Mouse (Mus musculus) ovary, adult 18-20 months (tissue): ENCODE results near the gene Mob1a.
A peak's percentile ranks its signal among the peaks of the same experiment; 100 is the strongest.

Experiments used
- DNase-seq: peaks from one replicate; pipeline ENCODE4 v3.0.0; 2022; ENCODE audit warnings: low spot score, mixed read lengths

Gene Mob1a

GRCm38 (mm10) chr6:83325525-83326393, at the start of gene Mob1a, which contains the start of gene Mthfd2:
Gene Mob1a, plus strand, starts transcription at chr6:83326016.
Gene Mthfd2, minus strand, starts transcription at chr6:83325908.
- peak; percentile 91 for DNase-seq

GRCm38 (mm10) chr6:83277151-83277550, 48.7 kb upstream of the Mob1a start:
- DNase-seq = no peak

- DNase-seq = no peak
These were observed 46.9 kb upstream of the Mob1a start for GRCm38 (mm10) chr6:83278881-83279280.

- no peak for DNase-seq
These were observed 45.4 kb upstream of the Mob1a start for GRCm38 (mm10) chr6:83280256-83280955.

GRCm38 (mm10) chr6:83300447-83301229, 25.2 kb upstream of the Mob1a start:
- no peak for DNase-seq

- DNase-seq = no peak
These were observed 24.5 kb upstream of the Mob1a start for GRCm38 (mm10) chr6:83301294-83301693.

- no peak for DNase-seq
These were observed 23.6 kb upstream of the Mob1a start for GRCm38 (mm10) chr6:83302264-83302663.

GRCm38 (mm10) chr6:83309017-83309416, 16.8 kb upstream of the Mob1a start:
- no peak for DNase-seq

GRCm38 (mm10) chr6:83311206-83311605, 14.6 kb upstream of the Mob1a start:
- DNase-seq = no peak

- no peak for DNase-seq
These were observed 13.8 kb upstream of the Mob1a start for GRCm38 (mm10) chr6:83312021-83312420.

- peak; percentile 54 for DNase-seq
These were observed 13.3 kb upstream of the Mob1a start for GRCm38 (mm10) chr6:83312514-83312913.

GRCm38 (mm10) chr6:83315293-83315692, 10.5 kb upstream of the Mob1a start:
- DNase-seq = no peak

- peak; percentile 25 for DNase-seq
These were observed 9.8 kb upstream of the Mob1a start for GRCm38 (mm10) chr6:83316022-83316421.

- DNase-seq = peak; percentile 84
These were observed 8.6 kb upstream of the Mob1a start for GRCm38 (mm10) chr6:83317108-83317741.

GRCm38 (mm10) chr6:83321927-83322326, 3.9 kb upstream of the Mob1a start:
- DNase-seq = no peak

GRCm38 (mm10) chr6:83322794-83323193, 3.0 kb upstream of the Mob1a start:
- no peak for DNase-seq

GRCm38 (mm10) chr6:83323652-83324419, 2.0 kb upstream of the Mob1a start:
- DNase-seq = no peak

- no peak for DNase-seq
These were observed 549 bp downstream of the Mob1a start for GRCm38 (mm10) chr6:83326394-83326736.

- no peak for DNase-seq
These were observed 945 bp downstream of the Mob1a start for GRCm38 (mm10) chr6:83326761-83327160.

- no peak for DNase-seq
These were observed 1.9 kb downstream of the Mob1a start for GRCm38 (mm10) chr6:83327591-83328190.

- no peak for DNase-seq
These were observed 15.6 kb downstream of the Mob1a start for GRCm38 (mm10) chr6:83341387-83341786.
